ENCODE assay signal across 19 mouse cellular contexts in the genomic region with DNA sequence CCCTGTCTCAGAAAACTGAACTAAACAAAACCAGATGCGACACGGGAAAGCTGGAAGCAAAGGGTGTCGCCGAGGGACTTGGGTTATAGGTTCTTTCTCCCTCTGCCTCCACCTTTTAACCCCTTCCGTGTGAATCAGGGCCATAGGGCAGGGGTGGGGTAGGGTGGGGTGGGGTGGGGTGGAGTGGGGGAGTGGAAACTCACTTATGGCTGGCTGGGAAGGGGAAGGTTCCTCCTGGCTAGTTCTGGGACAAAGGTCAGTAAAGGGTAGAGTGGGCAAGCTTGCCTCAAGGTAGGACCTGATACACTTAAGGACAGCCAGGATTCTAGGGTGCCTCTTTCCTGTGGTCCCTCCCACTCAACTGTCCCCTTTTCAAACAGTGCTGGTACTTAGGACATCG. TPM values are rescaled to one million over a fixed set of nuclear protein-coding genes. Genes with fewer than 3 reads are reported as not detected.
"Had no signal": no experiment of that assay in that cellular context is flagged by ENCODE, and none has a peak within 500 bp of the region (broad histone marks: within the 10 kb centered on the region; RNA-seq: fewer than 3 reads in every experiment).

No protein-coding gene starts in this region.

- H3K9ac ChIP-seq: kidney, embryonic 15.5 days; liver, embryonic 14.5 days; liver, postnatal 0 days; lung, embryonic 14.5 days; midbrain, embryonic 13.5 days had no signal

- H3K4me2 ChIP-seq: kidney, embryonic 15.5 days; liver, embryonic 11.5 days; lung, embryonic 14.5 days; midbrain, embryonic 13.5 days had no signal

- ATAC-seq: liver, postnatal 0 days had no signal

- H3K4me3 ChIP-seq: kidney, embryonic 15.5 days; midbrain, embryonic 13.5 days had no signal

- H3K27me3 ChIP-seq: kidney, embryonic 15.5 days; midbrain, embryonic 13.5 days had no signal

- H3K9me3 ChIP-seq: kidney, embryonic 15.5 days; midbrain, embryonic 13.5 days had no signal

- H3K27ac ChIP-seq: kidney, embryonic 15.5 days; liver, embryonic 14.5 days; macrophage; midbrain, embryonic 13.5 days had no signal

- DNase-seq: kidney, adult 11 months; kidney, adult 8-10 months; kidney, postnatal 10 days; kidney, postnatal 4 days; layer of hippocampus, adult 9-11 months; liver, postnatal 0 days; lung, embryonic 14.5 days; thymus, adult 18-20 months; thymus, postnatal 36 days had no signal

RNA-seq across cellular contexts. Expression of a gene that starts 45.9 kb away (rescaled TPM):
- total RNA-seq: layer of hippocampus, adult 18-20 months; left cerebral cortex, postnatal 25 days; megakaryocyte, adult 5-6 weeks; midbrain, postnatal 0 days had no signal
- polyA plus RNA-seq: liver, embryonic 11.5 days; liver, embryonic 14.5 days; liver, postnatal 0 days; lung, embryonic 14.5 days; midbrain, embryonic 13.5 days; stomach, embryonic 14.5 days had no signal
